Mouse (Mus musculus) liver, embryonic 13.5 days (tissue): ENCODE data around the gene 4932411N23Rik. TPM values are rescaled to one million over a fixed set of nuclear protein-coding genes. Genes with fewer than 3 reads are reported as not detected.
"Not testable (repeated sequence)": the region's sequence is repeated elsewhere in the genome, so short reads cannot be mapped to it uniquely, and the experiment has no call there.

ENCODE experiments used
- ATAC-seq: fragments of 200-750 bp; cut with Nextera tagmentation; 2 replicates; pipeline ENCODE4 v1.8.0; 2017; ENCODE audit warnings: low read depth, mild to moderate bottlenecking, moderate number of reproducible peaks, moderate library complexity
- DNase-seq: peaks from one replicate; pipeline ENCODE4 v3.0.0; 2022
- H3K27ac ChIP-seq: fragments of 300-500 bp; sonication (generic); 2 replicates; pipeline ENCODE4 v1.5.1; 2015; ENCODE audit warnings: moderate library complexity, mild to moderate bottlenecking, inconsistent platforms
- H3K27me3 ChIP-seq: fragments of 300-500 bp; sonication (generic); 2 replicates; pipeline ENCODE4 v1.6.1; 2015; ENCODE audit warnings: mild to moderate bottlenecking, inconsistent platforms
- H3K36me3 ChIP-seq: fragments of 300-500 bp; sonication (generic); 2 replicates; pipeline ENCODE4 v1.6.1; 2015; ENCODE audit warnings: mild to moderate bottlenecking, inconsistent platforms
- H3K4me1 ChIP-seq: fragments of 300-500 bp; sonication (generic); replicated peaks from 2 replicates; pipeline ENCODE4 v1.6.1; 2015; ENCODE audit warnings: inconsistent platforms
- H3K4me2 ChIP-seq: fragments of 300-500 bp; sonication (generic); 2 replicates; pipeline ENCODE4 v1.6.1; 2015; ENCODE audit warnings: inconsistent platforms, mild to moderate bottlenecking, moderate library complexity
- H3K4me3 ChIP-seq: fragments of 300-500 bp; sonication (generic); replicated peaks from 2 replicates; pipeline ENCODE4 v1.5.1; 2015; ENCODE audit warnings: mild to moderate bottlenecking, inconsistent platforms
- H3K9ac ChIP-seq: fragments of 300-500 bp; sonication (generic); 2 replicates; pipeline ENCODE4 v1.6.1; 2015; ENCODE audit warnings: mild to moderate bottlenecking, inconsistent platforms
- H3K9me3 ChIP-seq: fragments of 300-500 bp; sonication (generic); replicated peaks from 2 replicates; pipeline ENCODE4 v1.6.1; 2016; ENCODE audit warnings: inconsistent platforms
- WGBS: fragments of 180-500 bp; shearing (Covaris S2); methylation state at CpG from one replicate; pipeline ENCODE4 v1.1.7; 2015; ENCODE audit not compliant: insufficient replicate concordance; 5-methylcytosine and 5-hydroxymethylcytosine counted together
- polyA plus RNA-seq: library from polyadenylated mRNA; unstranded; fragments of >200 nt; fragmentation: Nextera tagmentation; extraction: Ambion mirVana; gene quantifications from 2 replicates; pipeline ENCODE4 v1.2.1, GENCODE M21; 2015

4932411N23Rik gene
- not detected in 2 replicates for polyA plus RNA-seq

DNA sequence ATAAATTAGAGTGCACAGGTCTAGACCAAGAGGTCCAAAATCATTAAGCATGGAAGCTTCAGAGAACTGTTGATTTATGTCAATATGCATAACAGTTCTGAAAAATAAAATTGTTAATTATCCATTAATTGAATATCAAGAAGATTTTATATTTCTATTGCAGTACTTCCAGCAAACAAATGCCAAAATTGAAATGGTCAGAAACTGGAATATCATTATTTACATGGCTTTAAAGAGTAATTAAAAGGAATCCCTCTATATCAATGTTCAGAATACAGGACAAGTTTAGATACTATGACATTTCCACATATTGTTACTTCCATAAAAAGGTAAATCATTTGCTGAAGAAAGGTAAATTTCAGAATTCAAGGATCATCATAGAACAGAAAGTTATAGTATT is at the start of gene 4932411N23Rik:
4932411N23Rik (minus strand) TSS at position 101 of the 400 bp plus-strand sequence.
- no peaks in the 10 kb centered on the region for H3K4me1 ChIP-seq
- H3K36me3 ChIP-seq: no peaks in the 10 kb centered on the region
- no peak within 1 kb of the TSS for H3K27ac ChIP-seq
- H3K9ac ChIP-seq: no peak within 1 kb of the TSS
- no peak within 1 kb of the TSS for H3K4me3 ChIP-seq
- H3K9me3 ChIP-seq: no peaks in the 10 kb centered on the region
- no peak within 1 kb of the TSS for H3K4me2 ChIP-seq
- DNase-seq (no peak), ATAC-seq (no peak)
- no peaks in the 10 kb centered on the region for H3K27me3 ChIP-seq

DNA sequence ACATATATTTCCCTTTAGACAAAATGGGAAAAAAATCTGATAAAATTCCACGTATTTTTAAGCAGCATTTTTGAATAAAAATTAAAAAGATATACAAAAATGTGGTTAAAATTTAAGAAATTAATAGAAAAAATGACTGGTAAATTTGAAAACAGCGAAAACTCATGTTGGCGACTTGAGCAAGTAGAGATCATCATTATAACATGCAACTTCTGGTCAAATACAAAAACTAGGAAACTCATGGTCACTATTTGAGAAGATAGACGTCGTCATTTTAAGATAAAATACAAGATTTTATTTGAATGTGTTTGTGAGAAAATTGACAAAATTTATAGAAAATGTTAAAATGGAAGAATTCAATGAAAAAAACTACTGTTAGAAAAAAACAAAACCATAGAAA is 35.8 kb downstream of the 4932411N23Rik start:
- no peaks in the 10 kb centered on the region for H3K4me1 ChIP-seq
- H3K4me2 ChIP-seq: no peak overlapping the region
- no peaks in the 10 kb centered on the region for H3K27me3 ChIP-seq
- H3K9me3 ChIP-seq: no peaks in the 10 kb centered on the region
- 66% methylated on average over 5 of the region's 5 CpGs for WGBS
- no peak for DNase-seq
- no peak overlapping the region for H3K4me3 ChIP-seq
- no peak overlapping the region for H3K9ac ChIP-seq
- ATAC-seq: no peak
- no peak overlapping the region for H3K27ac ChIP-seq
- H3K36me3 ChIP-seq: no peaks in the 10 kb centered on the region

DNA sequence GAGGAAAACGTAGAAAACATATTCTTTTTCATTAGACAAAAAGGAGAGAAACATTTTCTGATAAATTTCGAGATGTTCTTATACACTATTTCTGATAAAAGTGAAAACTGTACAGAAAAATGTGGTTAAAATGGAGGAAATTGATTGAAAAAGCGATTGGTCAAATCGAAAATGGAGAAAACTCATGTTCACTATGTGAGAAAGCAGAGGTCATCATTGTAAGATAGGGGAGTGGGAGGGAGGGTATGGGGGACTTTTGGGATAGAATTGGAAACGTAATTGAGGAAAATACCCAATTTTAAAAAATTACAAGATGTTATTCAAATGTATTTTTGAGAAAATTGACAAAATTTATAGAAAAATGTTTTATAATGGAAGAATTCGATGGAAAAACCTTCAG is 38.0 kb downstream of the 4932411N23Rik start:
- H3K4me2 ChIP-seq, H3K27me3 ChIP-seq, H3K36me3 ChIP-seq, ATAC-seq, H3K9ac ChIP-seq, H3K4me1 ChIP-seq, DNase-seq, H3K9me3 ChIP-seq, H3K4me3 ChIP-seq, H3K27ac ChIP-seq: not testable (repeated sequence)
- WGBS: 66% methylated on average over 5 of the region's 6 CpGs

DNA sequence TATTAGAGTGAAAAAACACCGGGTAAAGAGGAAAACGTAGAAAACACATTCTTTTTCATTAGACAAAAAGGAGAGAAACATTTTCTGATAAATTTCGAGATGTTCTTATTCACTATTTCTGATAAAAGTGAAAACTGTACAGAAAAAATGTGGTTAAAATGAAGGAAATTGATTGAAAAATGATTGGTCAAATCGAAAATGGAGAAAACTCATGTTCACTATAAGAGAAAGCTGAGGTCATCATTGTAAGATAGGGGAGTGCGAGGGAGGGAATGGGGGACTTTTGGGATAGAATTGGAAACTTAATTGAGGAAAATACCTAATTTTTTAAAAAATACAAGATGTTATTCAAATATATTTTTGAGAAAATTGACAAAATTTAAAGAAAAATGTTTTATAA is 40.8 kb downstream of the 4932411N23Rik start:
- WGBS: 65% methylated on average over 5 of the region's 5 CpGs
- ATAC-seq, DNase-seq: not testable (repeated sequence)

DNA sequence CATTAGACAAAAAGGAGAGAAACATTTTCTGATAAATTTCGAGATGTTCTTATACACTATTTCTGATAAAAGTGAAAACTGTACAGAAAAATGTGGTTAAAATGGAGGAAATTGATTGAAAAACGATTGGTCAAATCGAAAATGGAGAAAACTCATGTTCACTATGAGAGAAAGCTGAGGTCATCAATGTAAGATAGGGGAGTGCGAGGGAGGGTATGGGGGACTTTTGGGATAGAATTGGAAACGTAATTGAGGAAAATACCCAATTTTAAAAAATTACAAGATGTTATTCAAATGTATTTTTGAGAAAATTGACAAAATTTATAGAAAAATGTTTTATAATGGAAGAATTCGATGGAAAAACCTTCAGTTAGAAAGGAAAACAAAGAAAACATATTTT is 42.2 kb downstream of the 4932411N23Rik start:
- 57% methylated on average over 5 of the region's 6 CpGs for WGBS
- H3K4me2 ChIP-seq, H3K4me1 ChIP-seq, DNase-seq, H3K9ac ChIP-seq, H3K27me3 ChIP-seq, ATAC-seq, H3K27ac ChIP-seq, H3K9me3 ChIP-seq, H3K36me3 ChIP-seq, H3K4me3 ChIP-seq: not testable (repeated sequence)

More for the DNA sequence above, 40.8 kb downstream of the 4932411N23Rik start:
- H3K9ac ChIP-seq, H3K27ac ChIP-seq, H3K27me3 ChIP-seq, H3K36me3 ChIP-seq, H3K4me1 ChIP-seq, H3K4me2 ChIP-seq, H3K9me3 ChIP-seq, H3K4me3 ChIP-seq: not testable (repeated sequence)

Other genes with a start within 250 kb of the 4932411N23Rik start
- not detected in 2 replicates for gene Gm382, start 224.1 kb upstream of the 4932411N23Rik start, polyA plus RNA-seq